Mouse (Mus musculus): ENCODE measurements around the gene Flt3.

- no peak for TF ChIP-seq POLR2A (IDR thresholded peaks at IDR 0.05; ENCODE audit: borderline replicate concordance, extremely low read depth, low read depth, low read length)
- no peak for TF ChIP-seq CTCF (IDR thresholded peaks at IDR 0.05; ENCODE audit: insufficient read depth, low read length)
These were observed 87.2 kb downstream of the Flt3 start for GRCm38 (mm10) chr5:147312830-147313685.

All from lung, adult 2 months (tissue).